Mouse (Mus musculus) forebrain, embryonic 12.5 days (tissue): ENCODE results near the gene Pde11a. TPM values are rescaled to one million over a fixed set of nuclear protein-coding genes. Genes with fewer than 3 reads are reported as not detected.

Experiments
- ATAC-seq: fragments of 200-750 bp; cut with Nextera tagmentation; 2 replicates; pipeline ENCODE4 v1.8.0; 2017; ENCODE audit warnings: moderate TSS enrichment; ENCODE audit not compliant: low FRiP score
- H3K27ac ChIP-seq: fragments of 300-500 bp; sonication (generic); 2 replicates; pipeline ENCODE4 v1.5.1; 2016; ENCODE audit warnings: mild to moderate bottlenecking
- H3K27me3 ChIP-seq: fragments of 300-500 bp; sonication (generic); 2 replicates; pipeline ENCODE4 v1.6.1; 2016; ENCODE audit warnings: mild to moderate bottlenecking
- H3K36me3 ChIP-seq: fragments of 300-500 bp; sonication (generic); replicated peaks from 2 replicates; pipeline ENCODE4 v1.6.1; 2016; ENCODE audit warnings: mild to moderate bottlenecking
- H3K4me1 ChIP-seq: fragments of 300-500 bp; sonication (generic); 2 replicates; pipeline ENCODE4 v1.6.1; 2016
- H3K4me2 ChIP-seq: fragments of 300-500 bp; sonication (generic); 2 replicates; pipeline ENCODE4 v1.6.1; 2016; ENCODE audit warnings: mild to moderate bottlenecking, moderate library complexity
- H3K4me3 ChIP-seq: fragments of 300-500 bp; sonication (generic); replicated peaks from 2 replicates; pipeline ENCODE4 v1.5.1; 2016; ENCODE audit warnings: mild to moderate bottlenecking
- H3K9ac ChIP-seq: fragments of 300-500 bp; sonication (generic); 2 replicates; pipeline ENCODE4 v1.6.1; 2016; ENCODE audit warnings: mild to moderate bottlenecking
- H3K9me3 ChIP-seq: fragments of 300-500 bp; sonication (generic); 2 replicates; pipeline ENCODE4 v1.6.1; 2016
- WGBS: fragments of 180-500 bp; shearing (Covaris S2); methylation state at CpG from one replicate; pipeline ENCODE4 v1.1.7; 2016; 5-methylcytosine and 5-hydroxymethylcytosine counted together
- polyA plus RNA-seq: library from polyadenylated mRNA; unstranded; fragments of >200 nt; fragmentation: Nextera tagmentation; extraction: Ambion mirVana; gene quantifications from 2 replicates; pipeline ENCODE4 v1.2.1, GENCODE M21; 2016

Gene Pde11a
- polyA plus RNA-seq, 1 experiment from 2014 or later, result 0.08 TPM

- Histone ChIP-seq H3K27ac (no peak within 1 kb of the TSS), H3K36me3 (no peaks in the 10 kb centered on the region), H3K9ac (no peak within 1 kb of the TSS), H3K4me3 (no peak within 1 kb of the TSS), H3K4me2 (no peak within 1 kb of the TSS), H3K27me3 (no peaks in the 10 kb centered on the region), H3K4me1 (no peaks in the 10 kb centered on the region), H3K9me3 (no peaks in the 10 kb centered on the region)
- no peak for ATAC-seq
- 83% methylated on average over 11 of the region's 11 CpGs for WGBS
Measured at GRCm38 (mm10) chr2:76360226-76360625, 21.7 kb upstream of the Pde11a start, which contains the start of gene Cyct. Cyct (minus strand) TSS chr2:76360450.

- no peak for ATAC-seq
- Histone ChIP-seq H3K9ac (no peak overlapping the region), H3K9me3 (no peaks in the 10 kb centered on the region), H3K27ac (no peak overlapping the region), H3K4me3 (no peak overlapping the region), H3K4me1 (no peaks in the 10 kb centered on the region), H3K4me2 (no peak overlapping the region), H3K27me3 (no peaks in the 10 kb centered on the region), H3K36me3 (no peaks in the 10 kb centered on the region)
- WGBS, result 68% methylated on average over 6 of the region's 6 CpGs
Measured at GRCm38 (mm10) chr2:76347839-76348238, 9.3 kb upstream of the Pde11a start.

GRCm38 (mm10) chr2:76342146-76342545, 3.6 kb upstream of the Pde11a start:
- Histone ChIP-seq H3K9me3 (no peaks in the 10 kb centered on the region), H3K4me3 (no peak overlapping the region), H3K27ac (no peak overlapping the region), H3K36me3 (no peaks in the 10 kb centered on the region), H3K4me1 (peaks cover 10% of the 10 kb centered on the region), H3K4me2 (no peak overlapping the region), H3K27me3 (peaks cover 29% of the 10 kb centered on the region), H3K9ac (no peak overlapping the region)
- 87% methylated on average over 9 of the region's 9 CpGs for WGBS
- no peak for ATAC-seq

GRCm38 (mm10) chr2:76334596-76334995, 4.0 kb downstream of the Pde11a start:
- peaks cover 10% of the 10 kb centered on the region for H3K4me1 ChIP-seq
- H3K9me3 ChIP-seq, result no peaks in the 10 kb centered on the region
- H3K9ac ChIP-seq, result no peak overlapping the region
- WGBS, result 80% methylated on average over 5 of the region's 5 CpGs
- H3K27me3 ChIP-seq, result peaks cover 22% of the 10 kb centered on the region
- H3K4me3 ChIP-seq, result no peak overlapping the region
- no peak for ATAC-seq
- H3K36me3 ChIP-seq, result no peaks in the 10 kb centered on the region
- no peak overlapping the region for H3K27ac ChIP-seq
- H3K4me2 ChIP-seq, result no peak overlapping the region

- no peaks in the 10 kb centered on the region for H3K27me3 ChIP-seq
- peaks cover 7% of the 10 kb centered on the region; the same call in 1 of the 2 replicates for H3K4me1 ChIP-seq
- H3K9me3 ChIP-seq, result no peaks in the 10 kb centered on the region
- H3K36me3 ChIP-seq, result no peaks in the 10 kb centered on the region
- WGBS, result 78% methylated on average over 11 of the region's 11 CpGs
- ATAC-seq, result no peak
- H3K9ac ChIP-seq, result no peak overlapping the region
- no peak overlapping the region for H3K4me3 ChIP-seq
- H3K27ac ChIP-seq, result no peak overlapping the region
- no peak overlapping the region for H3K4me2 ChIP-seq
Measured at GRCm38 (mm10) chr2:76332161-76332805, 6.3 kb downstream of the Pde11a start.

GRCm38 (mm10) chr2:76330081-76330480, 8.5 kb downstream of the Pde11a start:
- 86% methylated on average over 5 of the region's 5 CpGs for WGBS
- ATAC-seq, result no peak
- Histone ChIP-seq H3K27me3 (no peaks in the 10 kb centered on the region), H3K4me2 (no peak overlapping the region), H3K36me3 (no peaks in the 10 kb centered on the region), H3K9ac (no peak overlapping the region), H3K4me3 (no peak overlapping the region), H3K4me1 (peaks cover 7% of the 10 kb centered on the region; the same call in 1 of the 2 replicates), H3K9me3 (no peaks in the 10 kb centered on the region), H3K27ac (no peak overlapping the region)

- no peak for ATAC-seq
Measured at GRCm38 (mm10) chr2:76326161-76326560, 12.4 kb downstream of the Pde11a start.

GRCm38 (mm10) chr2:76324463-76324862, 14.1 kb downstream of the Pde11a start:
- H3K4me3 ChIP-seq, result no peak overlapping the region
- no peaks in the 10 kb centered on the region for H3K9me3 ChIP-seq
- H3K4me1 ChIP-seq, result peaks cover 7% of the 10 kb centered on the region; the same call in 1 of the 2 replicates
- H3K27ac ChIP-seq, result no peak overlapping the region
- no peaks in the 10 kb centered on the region for H3K36me3 ChIP-seq
- no peak for ATAC-seq
- 91% methylated on average over 5 of the region's 5 CpGs for WGBS
- no peak overlapping the region for H3K9ac ChIP-seq
- no peak overlapping the region for H3K4me2 ChIP-seq
- H3K27me3 ChIP-seq, result no peaks in the 10 kb centered on the region

More at GRCm38 (mm10) chr2:76326161-76326560, 12.4 kb downstream of the Pde11a start:
- H3K4me3 ChIP-seq, result no peak overlapping the region
- peaks cover 7% of the 10 kb centered on the region; the same call in 1 of the 2 replicates for H3K4me1 ChIP-seq
- H3K36me3 ChIP-seq, result no peaks in the 10 kb centered on the region
- H3K27me3 ChIP-seq, result no peaks in the 10 kb centered on the region
- no peak overlapping the region for H3K27ac ChIP-seq
- WGBS, result 93% methylated on average over 3 of the region's 3 CpGs
- no peak overlapping the region for H3K9ac ChIP-seq
- no peak overlapping the region for H3K4me2 ChIP-seq
- no peaks in the 10 kb centered on the region for H3K9me3 ChIP-seq

GRCm38 (mm10) chr2:76323185-76323875, 15.2 kb downstream of the Pde11a start:
- Histone ChIP-seq H3K4me1 (no peaks in the 10 kb centered on the region), H3K9me3 (no peaks in the 10 kb centered on the region), H3K4me2 (no peak overlapping the region), H3K9ac (no peak overlapping the region), H3K27me3 (no peaks in the 10 kb centered on the region), H3K4me3 (no peak overlapping the region), H3K36me3 (no peaks in the 10 kb centered on the region), H3K27ac (no peak overlapping the region)
- WGBS, result 83% methylated on average over 21 of the region's 21 CpGs
- ATAC-seq, result no peak

GRCm38 (mm10) chr2:76320336-76320735, 18.2 kb downstream of the Pde11a start:
- H3K4me3 ChIP-seq, result no peak overlapping the region
- no peaks in the 10 kb centered on the region for H3K9me3 ChIP-seq
- no peak for ATAC-seq
- WGBS, result 85% methylated on average over 6 of the region's 6 CpGs
- no peak overlapping the region for H3K27ac ChIP-seq
- no peak overlapping the region for H3K9ac ChIP-seq
- no peaks in the 10 kb centered on the region for H3K27me3 ChIP-seq
- H3K36me3 ChIP-seq, result no peaks in the 10 kb centered on the region
- no peak overlapping the region for H3K4me2 ChIP-seq
- H3K4me1 ChIP-seq, result no peaks in the 10 kb centered on the region

- Histone ChIP-seq H3K9me3 (no peaks in the 10 kb centered on the region), H3K36me3 (no peaks in the 10 kb centered on the region), H3K4me2 (no peak overlapping the region), H3K27me3 (no peaks in the 10 kb centered on the region), H3K9ac (no peak overlapping the region), H3K4me1 (no peaks in the 10 kb centered on the region), H3K4me3 (no peak overlapping the region), H3K27ac (no peak overlapping the region)
- ATAC-seq, result no peak
- 85% methylated on average over 6 of the region's 6 CpGs for WGBS
Measured at GRCm38 (mm10) chr2:76319231-76319630, 19.3 kb downstream of the Pde11a start.

GRCm38 (mm10) chr2:76287671-76288070, 50.9 kb downstream of the Pde11a start:
- WGBS, result 93% methylated on average over 3 of the region's 3 CpGs
- no peak overlapping the region for H3K9ac ChIP-seq
- no peaks in the 10 kb centered on the region for H3K4me1 ChIP-seq

GRCm38 (mm10) chr2:76286288-76286740, 52.3 kb downstream of the Pde11a start:
- no peak overlapping the region for H3K9ac ChIP-seq
- 54% methylated on average over 4 of the region's 4 CpGs for WGBS
- no peaks in the 10 kb centered on the region for H3K9me3 ChIP-seq
- no peaks in the 10 kb centered on the region for H3K36me3 ChIP-seq
- no peak for ATAC-seq
- no peaks in the 10 kb centered on the region for H3K27me3 ChIP-seq
- H3K4me1 ChIP-seq, result no peaks in the 10 kb centered on the region
- no peak overlapping the region for H3K4me2 ChIP-seq
- no peak overlapping the region for H3K27ac ChIP-seq
- no peak overlapping the region for H3K4me3 ChIP-seq

More at GRCm38 (mm10) chr2:76287671-76288070, 50.9 kb downstream of the Pde11a start:
- Histone ChIP-seq H3K4me2 (no peak overlapping the region), H3K27ac (no peak overlapping the region), H3K4me3 (no peak overlapping the region), H3K36me3 (no peaks in the 10 kb centered on the region), H3K27me3 (no peaks in the 10 kb centered on the region), H3K9me3 (no peaks in the 10 kb centered on the region)
- ATAC-seq, result no peak
